Mouse (Mus musculus) spleen, adult 18-20 months (tissue): ENCODE results near the gene Efl1.
"Not testable (repeated sequence)": the region's sequence is repeated elsewhere in the genome, so short reads cannot be mapped to it uniquely, and the experiment has no call there.

Experiments used
- DNase-seq, 2 experiments: peaks; one replicate each; pipeline ENCODE4 v3.0.0; 2022; ENCODE audit warnings: mixed read lengths in 2 of 2

Efl1 gene

GRCm38 (mm10) chr7:82766623-82767022 lies 118.2 kb downstream of the Efl1 start:
- no peak for DNase-seq

DNA sequence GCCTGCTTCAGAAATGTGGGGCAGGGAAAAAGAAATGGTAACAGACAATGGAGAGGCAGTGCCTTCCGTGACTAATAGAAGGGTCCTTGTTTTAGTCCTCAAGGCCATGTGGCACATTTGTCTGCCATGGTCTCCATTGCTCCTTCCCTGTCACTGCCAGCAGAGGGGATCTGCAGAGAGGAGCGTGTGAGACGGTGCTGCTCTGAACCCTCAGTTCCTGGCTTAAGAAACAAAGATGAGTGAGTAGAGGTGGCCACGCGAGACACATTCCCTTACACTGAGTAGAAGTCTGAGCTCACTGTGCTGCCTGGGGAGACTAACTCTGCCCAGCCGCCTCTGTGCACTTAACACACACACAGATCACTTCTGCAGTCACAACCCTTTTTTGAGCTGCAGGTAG lies 121.8 kb downstream of the Efl1 start:
- no peak for DNase-seq

DNA sequence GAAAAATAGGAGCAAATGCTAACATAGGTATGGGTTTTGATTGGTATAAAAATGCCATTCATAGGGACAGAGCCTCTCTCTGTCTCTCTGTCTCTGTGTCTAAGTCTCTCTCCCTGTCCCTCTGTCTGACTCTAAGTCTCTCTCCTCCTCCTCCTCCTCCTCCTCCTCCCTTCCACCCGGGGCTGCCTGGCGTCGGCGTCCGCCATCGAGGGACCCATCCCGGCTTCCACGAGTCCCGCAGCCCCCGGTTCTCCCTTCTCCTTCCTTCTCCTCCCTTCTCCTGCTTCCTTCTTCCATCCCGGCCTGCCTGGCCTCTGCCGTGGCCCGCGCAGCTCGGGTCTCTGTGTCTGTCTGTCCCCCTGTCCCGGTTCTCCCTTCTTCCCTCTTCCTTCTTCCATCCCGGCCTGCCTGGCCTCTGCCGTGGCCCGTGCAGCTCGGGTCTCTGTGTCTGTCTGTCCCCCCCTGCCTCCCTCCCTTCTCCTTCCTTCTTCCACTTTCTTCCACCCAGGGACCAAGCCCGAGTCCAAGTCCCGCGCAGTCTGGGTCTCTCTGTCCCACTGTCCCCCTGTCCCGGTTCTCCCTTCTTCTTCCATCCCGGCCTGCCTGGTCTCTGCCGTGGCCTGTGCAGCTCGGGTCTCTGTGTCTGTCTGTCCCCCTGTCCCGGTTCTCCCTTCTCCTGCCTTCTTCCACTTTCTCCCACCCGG lies 122.7 kb downstream of the Efl1 start:
- not testable (repeated sequence) for DNase-seq

DNA sequence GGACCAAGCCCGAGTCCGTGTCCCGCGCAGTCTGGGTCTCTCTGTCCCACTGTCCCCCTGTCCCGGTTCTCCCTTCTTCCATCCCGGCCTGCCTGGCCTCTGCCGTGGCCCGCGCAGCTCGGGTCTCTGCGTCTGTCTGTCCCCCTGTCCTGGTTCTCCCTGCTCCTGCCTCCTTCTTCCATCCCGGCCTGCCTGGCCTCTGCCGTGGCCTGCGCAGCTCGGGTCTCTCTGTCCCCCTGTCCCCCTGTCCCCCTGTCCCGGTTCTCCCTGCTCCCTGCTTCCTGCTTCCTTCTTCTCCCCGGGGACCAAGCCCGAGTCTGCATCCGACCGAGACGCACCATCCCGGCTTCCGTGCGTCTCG lies 123.2 kb downstream of the Efl1 start:
- DNase-seq = not testable (repeated sequence)

- no peak for DNase-seq
Measured at GRCm38 (mm10) chr7:82772481-82772880, 124.1 kb downstream of the Efl1 start.

DNA sequence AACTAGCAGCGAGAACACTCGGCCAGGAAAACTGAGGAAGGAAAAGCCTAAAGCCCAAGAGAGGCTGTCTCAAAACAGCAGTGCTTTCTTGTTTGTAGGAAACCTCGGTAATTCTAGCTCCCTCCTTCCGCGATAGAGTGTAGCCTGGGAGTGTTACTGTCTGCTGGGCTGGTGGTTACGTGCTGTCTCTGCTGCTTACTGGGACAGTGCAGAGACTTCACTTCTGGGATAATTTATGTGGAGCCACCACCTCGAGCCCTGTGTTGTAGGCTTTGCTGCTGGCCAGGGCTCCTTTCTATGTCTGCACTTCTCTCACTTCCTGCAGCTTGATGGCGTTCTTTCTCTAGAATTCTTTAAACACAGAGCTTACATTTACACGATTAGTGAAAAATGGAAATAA lies 124.7 kb downstream of the Efl1 start:
- DNase-seq = no peak

DNA sequence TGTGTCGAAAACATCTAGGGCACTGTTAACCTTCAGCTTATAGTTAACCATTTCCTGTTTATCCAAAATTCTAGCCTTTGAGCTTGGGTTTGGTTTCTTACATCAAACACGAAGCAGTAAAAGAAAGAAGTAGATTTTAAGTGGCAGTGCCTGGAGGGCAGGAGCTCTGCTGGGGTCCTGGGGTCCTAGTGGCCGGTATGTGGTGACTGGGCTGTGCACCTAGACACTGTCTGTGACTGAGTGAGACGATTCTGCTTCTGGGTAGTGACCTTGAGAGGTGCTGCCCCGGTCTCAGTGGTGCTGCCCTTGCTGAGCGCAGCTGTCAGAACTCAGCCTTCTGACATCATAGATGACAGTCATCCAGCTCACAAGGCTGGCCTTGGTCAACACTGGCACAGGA lies 125.5 kb downstream of the Efl1 start:
- no peak for DNase-seq

DNA sequence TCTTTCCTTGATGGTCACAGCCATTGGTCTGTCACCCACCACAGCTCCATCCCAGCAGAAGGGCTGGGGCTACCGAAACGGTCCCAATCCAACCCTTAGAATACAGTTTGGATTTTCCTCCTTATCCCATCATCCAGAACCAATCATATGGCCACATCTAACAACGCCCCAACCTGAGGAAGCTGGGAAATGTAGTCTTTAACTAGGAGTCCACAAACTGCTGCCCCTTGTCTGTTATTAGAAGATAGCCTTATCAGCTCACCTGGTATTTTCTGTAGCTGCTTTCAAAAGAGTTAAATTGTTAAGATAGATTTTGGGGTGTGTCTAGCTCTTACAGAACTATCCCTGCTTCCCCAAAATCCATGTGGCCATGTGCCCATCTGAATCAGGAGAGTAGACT lies 126.7 kb downstream of the Efl1 start:
- no peak for DNase-seq

GRCm38 (mm10) chr7:82783071-82783470 lies 134.7 kb downstream of the Efl1 start:
- DNase-seq = no peak

- no peak for DNase-seq
Measured at GRCm38 (mm10) chr7:82783693-82784092, 135.3 kb downstream of the Efl1 start.

GRCm38 (mm10) chr7:82785335-82785934 lies 137.0 kb downstream of the Efl1 start:
- DNase-seq = no peak

- DNase-seq = no peak
Measured at GRCm38 (mm10) chr7:82785970-82786647, 137.7 kb downstream of the Efl1 start.

GRCm38 (mm10) chr7:82792644-82793043 lies 144.2 kb downstream of the Efl1 start:
- DNase-seq = no peak

GRCm38 (mm10) chr7:82793111-82793510 lies 144.7 kb downstream of the Efl1 start:
- no peak for DNase-seq

DNA sequence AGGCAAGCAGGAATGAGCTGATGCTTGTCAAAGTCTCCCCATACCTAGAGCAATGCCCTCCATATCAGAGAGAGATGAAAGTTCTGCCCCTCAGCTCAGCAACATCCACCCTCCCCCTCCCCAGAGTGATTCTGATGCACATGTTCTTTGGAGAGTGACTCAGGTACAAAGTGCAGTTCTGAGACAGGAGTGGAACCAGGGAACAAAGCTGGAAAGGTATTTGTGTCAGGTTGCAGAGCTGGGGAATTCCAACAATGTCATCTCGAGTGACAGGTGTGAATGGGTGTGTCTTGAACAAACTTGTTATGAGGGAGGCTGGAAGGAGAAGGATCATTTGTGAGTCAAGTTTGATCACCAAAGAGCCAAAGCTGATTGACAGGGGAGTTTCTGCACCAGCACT lies 146.1 kb downstream of the Efl1 start:
- no peak for DNase-seq

DNA sequence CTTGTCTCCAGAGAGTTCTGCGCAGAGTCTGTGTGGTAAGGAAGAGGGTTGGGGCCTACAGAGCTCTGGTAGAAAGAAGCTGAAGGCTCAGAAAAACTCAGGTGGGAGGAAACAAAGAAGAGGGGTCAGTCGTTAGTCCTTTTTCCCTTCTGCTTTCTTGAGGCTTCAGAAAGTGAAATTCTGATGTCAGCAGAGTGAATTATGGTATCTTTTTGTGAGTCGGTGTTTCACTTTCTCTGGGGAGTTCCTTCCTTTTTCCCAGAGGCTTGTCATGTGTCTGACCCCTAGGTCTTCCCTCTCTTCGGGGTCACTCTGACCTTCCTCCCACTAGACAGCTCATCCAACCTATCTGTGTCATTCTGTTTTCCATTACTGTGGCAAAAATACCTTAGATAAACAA lies 153.8 kb downstream of the Efl1 start:
- DNase-seq = no peak

DNA sequence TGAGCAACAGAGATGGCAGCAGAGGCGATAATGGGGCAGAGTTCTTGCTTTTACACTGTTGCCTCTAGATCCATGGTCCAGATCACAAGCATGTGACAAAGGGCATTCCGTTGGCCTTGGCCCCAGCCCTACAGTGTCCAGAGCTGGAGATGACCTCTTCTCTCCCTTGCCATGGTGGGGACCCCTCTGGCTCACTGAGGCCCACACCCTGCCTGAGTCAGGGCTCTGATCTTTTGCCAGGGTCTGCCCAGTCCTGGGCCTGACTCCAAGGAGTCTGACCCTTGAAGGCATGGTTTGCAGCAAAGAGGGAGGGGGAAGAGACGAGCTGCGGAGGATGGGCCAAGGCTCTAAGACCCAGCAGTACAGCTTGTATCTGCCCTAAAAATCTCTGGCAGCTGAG lies 159.8 kb downstream of the Efl1 start:
- DNase-seq = no peak

GRCm38 (mm10) chr7:82809126-82809525 lies 160.7 kb downstream of the Efl1 start:
- DNase-seq = no peak

DNA sequence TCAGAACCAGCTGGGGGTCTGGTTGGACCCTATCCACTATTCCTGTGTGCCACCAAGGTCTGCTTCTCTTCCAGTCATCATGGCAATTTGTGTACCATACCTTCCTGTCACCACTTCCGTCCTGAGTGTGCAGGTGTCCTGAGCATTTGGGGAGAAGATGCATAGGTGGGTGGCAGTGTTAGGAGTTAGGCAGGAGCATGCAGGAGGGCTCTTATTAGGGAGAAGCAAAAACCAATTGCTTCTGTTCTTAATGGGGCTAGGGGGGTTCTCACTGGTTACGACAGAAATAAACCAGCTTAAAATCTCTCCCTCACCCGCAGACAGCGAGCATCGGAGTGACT lies 162.4 kb downstream of the Efl1 start:
- DNase-seq = no peak

GRCm38 (mm10) chr7:82811140-82811851 lies 162.9 kb downstream of the Efl1 start:
- no peak for DNase-seq

GRCm38 (mm10) chr7:82812186-82813155 lies 164.1 kb downstream of the Efl1 start:
- DNase-seq = no peak

- no peak for DNase-seq
Measured at GRCm38 (mm10) chr7:82819541-82819940, 171.1 kb downstream of the Efl1 start.

GRCm38 (mm10) chr7:82820661-82821060 lies 172.2 kb downstream of the Efl1 start:
- DNase-seq = no peak
